9 mouse cellular contexts compared by ENCODE assay signal in the genomic region with DNA sequence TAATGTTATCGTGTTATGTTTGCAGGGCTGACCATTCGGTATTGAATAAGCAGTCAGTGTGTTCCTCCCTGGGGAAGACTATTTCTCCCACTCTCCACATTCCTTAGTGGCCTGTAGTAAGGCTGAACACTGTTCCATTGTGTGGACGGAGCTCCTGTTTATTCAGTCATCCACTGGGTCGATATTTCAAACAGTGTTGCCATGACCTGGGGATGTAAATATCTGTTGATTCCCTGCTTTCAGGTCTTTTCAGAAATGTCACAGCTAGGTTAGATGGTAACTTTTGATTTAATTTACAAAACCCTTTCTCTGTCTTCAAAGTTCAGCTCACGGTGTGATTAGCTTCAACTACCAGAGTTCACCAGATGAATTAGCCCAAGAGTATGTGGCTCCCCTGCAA.
A peak's percentile ranks its signal among the peaks of the same experiment; 100 is the strongest.
DNase-seq lines count a peak whose midpoint lies in the region; ATAC-seq and TF ChIP-seq lines count a peak whose summit lies in the region.
"Had no signal": no experiment of that assay in that cellular context is flagged by ENCODE, and none has a peak within 500 bp of the region (broad histone marks: within the 10 kb centered on the region; RNA-seq: fewer than 3 reads in every experiment).

No protein-coding gene starts in this region.

- intact Hi-C loops in left cerebral cortex, postnatal 36 days (cut with DNase I), result no loop called here
- intact Hi-C loops in gastrocnemius, postnatal 36 days (cut with DNase I), result loop anchor here (5.0 kb wide), 1 partner anchor 92 kb away; no protein-coding TSS in a partner anchor

- H3K4me1 ChIP-seq in kidney, embryonic 14.5 days (ENCODE audit: control insufficient read depth, insufficient read depth, low read length), result peaks cover 8% of the 10 kb centered on the region; the same call in 1 of the 2 replicates
- peaks cover 8% of the 10 kb centered on the region for H3K4me1 ChIP-seq in embryonic facial prominence, embryonic 15.5 days
- H3K4me1 ChIP-seq in midbrain, postnatal 0 days (ENCODE audit: insufficient read depth, low read length), result no peaks in the 10 kb centered on the region

- H3K4me2 ChIP-seq in kidney, embryonic 14.5 days (replicated peaks; ENCODE audit: low read depth, low read length), result no peak overlapping the region
- H3K4me2 ChIP-seq in embryonic facial prominence, embryonic 15.5 days (replicated peaks), result no peak overlapping the region
- H3K4me2 ChIP-seq in midbrain, postnatal 0 days (ENCODE audit: low read depth, low read length, poor library complexity, severe bottlenecking), result no peak overlapping the region

- WGBS in kidney, embryonic 14.5 days, result 48% methylated on average over 5 of the region's 5 CpGs
- 34% methylated on average over 5 of the region's 5 CpGs for WGBS in embryonic facial prominence, embryonic 15.5 days
- WGBS in midbrain, postnatal 0 days, result 33% methylated on average over 5 of the region's 5 CpGs

- no peak overlapping the region for H3K4me3 ChIP-seq in kidney, embryonic 14.5 days (ENCODE audit: low read length)
- no peak overlapping the region for H3K4me3 ChIP-seq in embryonic facial prominence, embryonic 15.5 days (replicated peaks)
- no peak overlapping the region for H3K4me3 ChIP-seq in midbrain, postnatal 0 days (ENCODE audit: low read depth, low read length)
- H3K4me3 ChIP-seq: myocyte had no signal

- H3K9ac ChIP-seq in kidney, embryonic 14.5 days (ENCODE audit: low read depth, low read length), result no peak overlapping the region
- H3K9ac ChIP-seq in embryonic facial prominence, embryonic 15.5 days, result no peak overlapping the region
- H3K9ac ChIP-seq in midbrain, postnatal 0 days (replicated peaks; ENCODE audit: low read length, poor library complexity, severe bottlenecking), result no peak overlapping the region

- H3K36me3 ChIP-seq in kidney, embryonic 14.5 days (ENCODE audit: control insufficient read depth, insufficient read depth, low read length), result no peaks in the 10 kb centered on the region
- H3K36me3 ChIP-seq in embryonic facial prominence, embryonic 15.5 days, result no peaks in the 10 kb centered on the region
- no peaks in the 10 kb centered on the region for H3K36me3 ChIP-seq in midbrain, postnatal 0 days (ENCODE audit: insufficient read depth, low read length)

- peak overlapping the region; percentile 76; the same call in 1 of the 2 replicates for H3K27ac ChIP-seq in kidney, embryonic 14.5 days (ENCODE audit: low read depth, low read length)
- peak overlapping the region; percentile 73 for H3K27ac ChIP-seq in embryonic facial prominence, embryonic 15.5 days (replicated peaks)
- peak overlapping the region; percentile 34 for H3K27ac ChIP-seq in midbrain, postnatal 0 days (ENCODE audit: low read depth, low read length)

- H3K9me3 ChIP-seq in kidney, embryonic 14.5 days (ENCODE audit: control insufficient read depth, low read length), result no peaks in the 10 kb centered on the region
- H3K9me3 ChIP-seq in embryonic facial prominence, embryonic 15.5 days (replicated peaks), result no peaks in the 10 kb centered on the region
- H3K9me3 ChIP-seq in midbrain, postnatal 0 days (ENCODE audit: low read length), result no peaks in the 10 kb centered on the region

- TF ChIP-seq CTCF in midbrain, postnatal 0 days (IDR thresholded peaks at IDR 0.05), result no peak

- peak; percentile 41; the same call in 1 of the 2 replicates for ATAC-seq in kidney, embryonic 14.5 days (ENCODE audit: low FRiP score, low TSS enrichment)
- no peak for ATAC-seq in embryonic facial prominence, embryonic 15.5 days (ENCODE audit: insufficient number of reproducible peaks, low FRiP score, low TSS enrichment, low read depth)
- ATAC-seq in midbrain, postnatal 0 days (ENCODE audit: low FRiP score), result no peak

- no peaks in the 10 kb centered on the region for H3K27me3 ChIP-seq in kidney, embryonic 14.5 days (ENCODE audit: control insufficient read depth, insufficient read depth, low read length)
- no peaks in the 10 kb centered on the region for H3K27me3 ChIP-seq in embryonic facial prominence, embryonic 15.5 days
- H3K27me3 ChIP-seq in midbrain, postnatal 0 days (ENCODE audit: insufficient read depth, low read length), result no peaks in the 10 kb centered on the region

- no peak for DNase-seq in kidney, postnatal 36 days
- peak; percentile 68 for DNase-seq in hindlimb bud, embryonic 11.5 days (ENCODE audit: extremely low spot score, low read depth, low spot score)
- no peak for DNase-seq in midbrain, postnatal 0 days (ENCODE audit: low spot score)
- DNase-seq in left cerebral cortex, postnatal 36 days (ENCODE audit: low spot score in 2 of 2), result no peak
- no peak for DNase-seq in adrenal gland, postnatal 4 days (ENCODE audit: low spot score in 2 of 2)
- DNase-seq in gastrocnemius, postnatal 36 days, result no peak
